Mouse (Mus musculus) hindbrain, postnatal 0 days (tissue): ENCODE measurements around the gene Gna15. TPM values are rescaled to one million over a fixed set of nuclear protein-coding genes. Genes with fewer than 3 reads are reported as not detected.

Experiments used
- ATAC-seq: fragments of 200-750 bp; cut with Nextera tagmentation; 2 replicates; pipeline ENCODE4 v1.8.0; 2017; ENCODE audit warnings: mild to moderate bottlenecking, moderate TSS enrichment, moderate library complexity
- DNase-seq: peaks from one replicate; pipeline ENCODE4 v3.0.0-alpha.2; 2015; ENCODE audit warnings: low spot score
- H3K27ac ChIP-seq: fragments of 300-500 bp; sonication (generic); 2 replicates; pipeline ENCODE4 v1.5.1; 2014; ENCODE audit warnings: mild to moderate bottlenecking
- H3K27me3 ChIP-seq: fragments of 300-500 bp; sonication (generic); 2 replicates; pipeline ENCODE4 v1.6.1; 2014; ENCODE audit warnings: low read length, mixed read lengths; ENCODE audit not compliant: insufficient read depth
- H3K36me3 ChIP-seq: fragments of 300-500 bp; sonication (generic); 2 replicates; pipeline ENCODE4 v1.6.1; 2014; ENCODE audit warnings: low read length, mixed read lengths; ENCODE audit not compliant: insufficient read depth
- H3K4me1 ChIP-seq: fragments of 300-500 bp; sonication (generic); 2 replicates; pipeline ENCODE4 v1.6.1; 2014; ENCODE audit warnings: antibody characterized with exemption, low read length, mixed read lengths; ENCODE audit not compliant: insufficient read depth
- H3K4me2 ChIP-seq: fragments of 300-500 bp; sonication (generic); 2 replicates; pipeline ENCODE4 v1.6.1; 2014; ENCODE audit warnings: low read depth, mild to moderate bottlenecking, low read length, moderate library complexity, mixed read lengths
- H3K4me3 ChIP-seq: fragments of 300-500 bp; sonication (generic); 2 replicates; pipeline ENCODE4 v1.5.1; 2014; ENCODE audit warnings: low read length
- H3K9ac ChIP-seq: fragments of 300-500 bp; sonication (generic); replicated peaks from 2 replicates; pipeline ENCODE4 v1.6.1; 2014; ENCODE audit warnings: mild to moderate bottlenecking, low read length, moderate library complexity, mixed read lengths
- H3K9me3 ChIP-seq: fragments of 300-500 bp; sonication (generic); 2 replicates; pipeline ENCODE4 v1.6.1; 2016; ENCODE audit warnings: low read length, mixed read lengths
- CTCF ChIP-seq: IDR thresholded peaks from 2 replicates; pipeline ENCODE4 v1.5.1; 2016; ENCODE audit warnings: antibody characterized with exemption, control low read depth, low read depth
- WGBS: fragments of 180-500 bp; shearing (Covaris S2); extraction: QIAGEN DNeasy Blood & Tissue Kit; methylation state at CpG from one replicate; pipeline ENCODE4 v1.1.7; 2014; 5-methylcytosine and 5-hydroxymethylcytosine counted together
- polyA plus RNA-seq: library from polyadenylated mRNA; unstranded; fragments of >200 nt; fragmentation: Nextera tagmentation; extraction: Ambion mirVana; gene quantifications from 2 replicates; pipeline ENCODE4 v1.2.1, GENCODE M21; 2015
- total RNA-seq: library from RNA; depleted of rRNA; stranded (reverse); fragments of >200 nt; gene quantifications from 2 replicates; pipeline ENCODE4 v1.2.3, GENCODE M21; 2014; rRNA removed

The Gna15 gene
- total RNA-seq: 2.5 and 9.8 TPM in 2 replicates
- 1.2 and 1.9 TPM in 2 replicates for polyA plus RNA-seq

DNA sequence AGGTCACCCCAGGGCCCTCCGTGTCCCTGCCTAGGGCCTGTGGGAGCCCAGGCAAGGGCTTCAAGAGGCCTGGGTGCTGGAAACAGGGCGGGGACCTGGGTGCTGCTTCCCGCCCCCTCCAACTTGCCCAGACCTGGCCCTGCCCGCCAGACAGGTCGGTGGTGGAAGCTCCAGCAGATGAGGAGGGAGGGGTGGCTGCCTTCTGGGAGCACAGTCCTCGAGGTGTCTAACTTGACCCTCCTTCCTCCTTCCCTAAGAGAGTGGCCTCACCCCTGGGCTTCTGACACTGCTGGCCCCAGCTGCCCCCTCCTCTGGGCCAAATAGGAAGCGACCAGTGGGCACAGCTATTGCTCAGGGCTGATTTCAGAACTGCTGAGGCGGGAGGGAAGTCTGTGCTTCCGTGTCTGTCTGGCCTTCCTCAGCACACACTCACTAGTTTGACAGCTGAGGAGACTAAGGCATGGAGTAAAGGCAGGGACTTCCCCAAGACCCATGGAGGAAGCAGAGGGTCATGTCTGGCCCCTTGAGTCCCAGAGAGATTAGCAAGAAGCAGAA is at the start of gene Gna15:
Gene Gna15 (minus strand): TSS at position 175 of the 555 bp plus-strand sequence.
- H3K9ac ChIP-seq: no peak within 1 kb of the TSS
- WGBS: 32% methylated on average over 9 of the region's 9 CpGs
- TF ChIP-seq CTCF: no peak

DNA sequence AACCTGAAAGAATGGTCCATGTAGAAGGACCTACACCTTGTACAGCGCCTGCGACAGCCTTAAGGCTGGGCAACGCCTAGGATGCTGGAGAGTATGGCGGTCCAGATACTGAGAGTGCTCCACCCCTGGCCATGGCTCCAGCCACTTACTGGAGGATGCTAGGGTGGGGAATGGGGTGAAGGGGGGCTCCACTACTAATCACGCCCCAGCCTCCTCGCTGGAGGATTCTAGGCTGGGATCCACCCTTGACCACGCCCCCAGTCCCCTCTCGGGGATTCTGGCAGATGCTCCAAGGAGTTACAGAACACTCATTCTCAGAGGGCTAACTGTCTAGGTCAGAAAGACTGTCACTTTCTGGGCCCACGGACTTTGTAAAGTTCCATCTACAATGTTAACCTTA is 49.0 kb upstream of the Gna15 start:
- no peak for TF ChIP-seq CTCF
- H3K4me1 ChIP-seq: peaks cover 38% of the 10 kb centered on the region
- DNase-seq: no peak
- H3K4me3 ChIP-seq: no peak overlapping the region
- peaks cover 14% of the 10 kb centered on the region; the same call in 1 of the 2 replicates for H3K27me3 ChIP-seq
- H3K9ac ChIP-seq: no peak overlapping the region
- H3K4me2 ChIP-seq: no peak overlapping the region
- no peak overlapping the region for H3K27ac ChIP-seq
- H3K36me3 ChIP-seq: no peaks in the 10 kb centered on the region
- 19% methylated on average over 9 of the region's 9 CpGs for WGBS
- H3K9me3 ChIP-seq: no peaks in the 10 kb centered on the region
- ATAC-seq: no peak

More for the DNA sequence above, at the start of gene Gna15:
- Histone ChIP-seq H3K4me1 (no peaks in the 10 kb centered on the region), H3K27me3 (no peaks in the 10 kb centered on the region), H3K36me3 (peaks cover 7% of the 10 kb centered on the region; the same call in 1 of the 2 replicates), H3K9me3 (no peaks in the 10 kb centered on the region), H3K4me3 (no peak within 1 kb of the TSS), H3K4me2 (0 out of 2 replicates have a peak within 1 kb of the TSS, but pooled peaks have one; percentile 2), H3K27ac (no peak within 1 kb of the TSS)
- DNase-seq: no peak
- peak; percentile 46; the same call in 1 of the 2 replicates for ATAC-seq

DNA sequence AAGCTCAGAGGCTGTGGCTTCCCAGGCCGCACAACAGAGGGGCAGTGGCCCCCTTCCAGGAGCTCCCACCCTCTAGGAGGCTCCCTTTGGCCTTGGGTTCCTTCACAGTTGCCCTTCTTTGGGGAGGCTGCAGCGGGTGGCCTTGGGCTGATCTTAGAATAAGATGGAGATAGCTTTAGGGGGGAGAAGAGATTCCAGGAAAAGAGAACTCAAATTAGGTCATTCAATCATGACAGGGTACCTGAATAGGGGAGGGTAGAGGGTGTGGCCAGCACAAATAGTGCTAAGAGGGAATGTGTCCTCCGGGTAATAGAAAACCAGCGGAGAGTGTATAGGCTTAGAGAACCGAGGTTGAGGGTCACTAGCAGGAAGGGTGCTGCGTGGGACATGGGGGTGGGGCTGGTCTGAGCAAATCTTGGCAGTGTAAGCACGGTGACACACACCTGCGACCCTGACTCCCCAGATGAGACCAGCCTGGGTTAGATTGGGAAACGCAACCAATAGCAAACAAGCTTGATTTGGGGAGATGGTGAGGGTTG is 48.2 kb upstream of the Gna15 start:
- no peak overlapping the region for H3K27ac ChIP-seq
- H3K9ac ChIP-seq: no peak overlapping the region
- WGBS: 9% methylated on average over 9 of the region's 9 CpGs
- H3K36me3 ChIP-seq: no peaks in the 10 kb centered on the region
- H3K27me3 ChIP-seq: peaks cover 14% of the 10 kb centered on the region; the same call in 1 of the 2 replicates
- H3K4me2 ChIP-seq: peak overlapping the region; percentile 85
- DNase-seq (no peak), ATAC-seq (no peak)
- peaks cover 38% of the 10 kb centered on the region for H3K4me1 ChIP-seq
- H3K4me3 ChIP-seq: peak overlapping the region; percentile 39; the same call in 1 of the 2 replicates
- no peak for TF ChIP-seq CTCF
- H3K9me3 ChIP-seq: no peaks in the 10 kb centered on the region

DNA sequence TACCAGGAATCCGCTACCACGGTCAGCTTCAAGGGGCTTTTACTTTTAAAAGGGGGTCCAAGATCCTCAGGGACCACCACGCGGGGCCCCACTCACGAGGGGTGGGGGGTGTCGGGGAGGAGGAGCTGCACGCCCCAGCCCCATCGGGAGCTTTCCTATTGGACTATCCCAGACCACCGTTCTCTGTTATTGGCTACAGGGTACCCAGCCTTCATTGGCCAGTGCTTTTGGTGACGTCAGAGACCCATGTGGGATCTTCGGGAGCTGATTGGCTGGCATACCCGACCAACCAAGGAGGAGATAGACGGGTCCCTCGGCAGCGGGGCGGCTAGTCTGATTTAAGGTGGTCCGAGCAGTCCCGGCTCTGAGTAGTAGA is 47.5 kb upstream of the Gna15 start:
- DNase-seq (peak; percentile 100), ATAC-seq (peak; percentile 95)
- TF ChIP-seq CTCF: no peak
- WGBS: under 1% methylated on average over 18 of the region's 18 CpGs
- Histone ChIP-seq H3K36me3 (0 out of 2 replicates have a peak, but pooled peaks cover 4% of the 10 kb centered on the region), H3K9ac (no peak overlapping the region), H3K9me3 (no peaks in the 10 kb centered on the region), H3K4me1 (peaks cover 38% of the 10 kb centered on the region), H3K27ac (peak overlapping the region; percentile 60; the same call in 1 of the 2 replicates), H3K27me3 (peaks cover 13% of the 10 kb centered on the region; the same call in 1 of the 2 replicates), H3K4me3 (peak overlapping the region; percentile 39), H3K4me2 (peak overlapping the region; percentile 85)

DNA sequence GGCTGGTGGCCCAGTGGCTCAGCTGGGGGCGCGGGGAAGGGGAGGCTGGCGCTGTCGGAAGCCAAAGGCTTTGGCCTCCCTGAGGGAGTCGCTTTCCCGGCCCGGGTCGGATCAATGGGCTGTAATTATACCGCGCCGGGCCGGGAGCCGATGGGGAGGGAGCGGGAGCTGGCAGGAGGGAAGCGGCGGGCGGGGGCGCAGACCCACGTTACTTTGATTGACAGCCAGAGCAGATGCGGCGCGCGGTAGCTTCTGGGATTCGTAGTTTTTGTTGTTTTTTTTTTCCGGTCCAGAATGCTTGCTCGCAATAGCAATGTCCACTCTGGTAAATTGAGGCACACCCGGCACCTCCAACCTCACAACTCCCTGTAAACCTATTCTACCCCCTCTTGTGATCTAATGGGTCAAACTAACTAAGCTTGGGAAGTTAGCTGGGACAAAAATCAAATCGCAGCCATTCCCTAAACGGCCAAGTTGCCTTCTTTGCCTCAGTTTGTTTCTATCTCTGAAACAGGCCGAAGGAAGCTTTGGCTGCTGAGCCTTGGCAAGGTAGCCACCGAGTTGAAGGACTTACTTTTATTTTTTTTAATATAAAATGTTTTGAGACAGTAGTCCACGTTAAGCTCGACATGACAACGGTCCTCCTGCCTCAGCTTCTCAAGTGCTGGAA is 46.9 kb upstream of the Gna15 start:
- Histone ChIP-seq H3K27ac (peak overlapping the region; percentile 60; the same call in 1 of the 2 replicates), H3K36me3 (peaks cover 9% of the 10 kb centered on the region; the same call in 1 of the 2 replicates), H3K4me1 (peaks cover 38% of the 10 kb centered on the region), H3K9me3 (no peaks in the 10 kb centered on the region), H3K4me3 (peak overlapping the region; percentile 39), H3K9ac (peak overlapping the region; percentile 17; the same call in 1 of the 2 replicates), H3K27me3 (peaks cover 9% of the 10 kb centered on the region; the same call in 1 of the 2 replicates), H3K4me2 (peak overlapping the region; percentile 85)
- under 1% methylated on average over 30 of the region's 34 CpGs for WGBS
- DNase-seq (peak; percentile 97), ATAC-seq (peak; percentile 70)
- TF ChIP-seq CTCF: no peak; the same call in 1 of the 2 replicates

DNA sequence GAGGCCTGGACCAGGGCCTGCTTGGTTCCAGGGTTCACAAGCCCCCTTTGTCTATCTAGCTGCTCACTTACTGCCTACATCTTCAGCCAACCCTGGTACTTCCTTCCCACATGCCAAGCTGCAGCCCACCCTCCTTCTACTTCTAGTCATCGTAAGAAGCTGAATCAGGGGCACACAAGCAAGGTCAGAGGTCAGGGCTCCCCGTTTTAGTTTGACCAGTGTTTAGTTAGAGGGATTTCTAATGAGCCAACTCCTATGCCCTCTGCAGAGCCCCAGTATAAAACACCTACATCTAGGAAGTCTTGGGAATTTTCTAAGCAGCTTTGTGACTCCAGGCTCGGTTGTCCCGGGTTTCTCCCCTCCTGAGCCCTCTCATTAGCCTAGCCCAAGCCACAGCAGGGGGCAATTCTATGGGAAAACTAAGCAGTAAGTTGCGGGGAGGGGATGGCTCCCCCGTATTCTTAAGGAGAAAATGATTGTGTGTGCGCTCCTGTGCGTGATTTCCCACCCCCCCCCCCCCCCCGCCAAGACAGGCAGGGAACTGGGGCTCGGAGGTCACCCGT is 46.3 kb upstream of the Gna15 start:
- peak overlapping the region; percentile 85 for H3K4me2 ChIP-seq
- under 1% methylated on average over 11 of the region's 11 CpGs for WGBS
- H3K36me3 ChIP-seq: peaks cover 15% of the 10 kb centered on the region; the same call in 1 of the 2 replicates
- peak; percentile 1; the same call in 1 of the 2 replicates for ATAC-seq
- peaks cover 9% of the 10 kb centered on the region; the same call in 1 of the 2 replicates for H3K27me3 ChIP-seq
- H3K4me1 ChIP-seq: peaks cover 32% of the 10 kb centered on the region
- H3K9ac ChIP-seq: peak overlapping the region; percentile 17; the same call in 1 of the 2 replicates
- no peaks in the 10 kb centered on the region for H3K9me3 ChIP-seq
- H3K4me3 ChIP-seq: peak overlapping the region; percentile 39
- H3K27ac ChIP-seq: peak overlapping the region; percentile 56; the same call in 1 of the 2 replicates
- DNase-seq: no peak
- TF ChIP-seq CTCF: no peak
